Mouse (Mus musculus) lung, postnatal 36 days (tissue): ENCODE results near the gene Atp8a2.

Source experiments
- DNase-seq: peaks from one replicate; pipeline ENCODE4 v3.0.0; 2022; ENCODE audit warnings: mixed read lengths

Gene Atp8a2

DNA sequence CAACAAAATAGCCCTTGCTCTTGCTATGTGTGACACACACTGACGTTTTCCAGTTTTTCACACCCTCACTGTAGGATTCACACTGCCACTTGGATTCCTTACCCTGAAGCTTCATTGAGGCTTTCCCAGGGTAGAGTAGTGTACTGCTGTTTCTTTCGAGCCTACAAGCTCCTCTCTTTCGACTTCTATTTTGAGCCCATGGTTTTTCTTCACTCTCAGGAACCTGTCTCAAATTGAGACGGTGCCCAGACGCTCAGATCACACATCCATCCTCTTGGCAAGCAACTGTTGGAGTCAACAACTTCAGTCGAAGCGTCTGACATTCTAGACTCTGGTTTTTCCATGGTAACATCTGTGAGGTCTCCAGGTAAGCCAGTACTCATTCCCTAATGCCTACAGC lies at the start of gene Atp8a2:
TSS of gene Atp8a2 (minus strand) at position 296 of the 400 bp plus-strand sequence.
- DNase-seq: no peak

- DNase-seq: peak; percentile 9
These were observed 41.6 kb upstream of the Atp8a2 start for GRCm38 (mm10) chr14:60238551-60238950.

- no peak for DNase-seq
These were observed 22.9 kb upstream of the Atp8a2 start for GRCm38 (mm10) chr14:60219886-60220285.

DNA sequence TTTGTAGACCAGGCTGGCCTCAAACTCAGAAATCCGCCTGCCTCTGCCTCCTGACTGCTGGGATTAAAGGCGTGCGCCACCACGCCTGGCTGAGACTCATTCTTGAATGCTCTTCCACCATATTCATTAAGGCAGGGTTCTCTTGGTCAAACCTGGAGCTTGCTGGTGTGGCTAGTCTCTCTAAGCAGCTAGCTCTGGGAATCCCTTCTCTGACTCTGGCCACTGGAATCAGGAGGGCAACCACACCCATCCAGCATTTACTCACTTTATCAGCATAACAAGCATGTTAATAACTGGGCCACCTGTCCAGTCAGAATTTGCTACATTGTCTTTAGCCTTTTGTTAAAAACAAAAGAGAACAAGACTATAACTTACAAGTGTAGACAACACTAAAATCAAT lies 20.6 kb upstream of the Atp8a2 start:
- DNase-seq: no peak

DNA sequence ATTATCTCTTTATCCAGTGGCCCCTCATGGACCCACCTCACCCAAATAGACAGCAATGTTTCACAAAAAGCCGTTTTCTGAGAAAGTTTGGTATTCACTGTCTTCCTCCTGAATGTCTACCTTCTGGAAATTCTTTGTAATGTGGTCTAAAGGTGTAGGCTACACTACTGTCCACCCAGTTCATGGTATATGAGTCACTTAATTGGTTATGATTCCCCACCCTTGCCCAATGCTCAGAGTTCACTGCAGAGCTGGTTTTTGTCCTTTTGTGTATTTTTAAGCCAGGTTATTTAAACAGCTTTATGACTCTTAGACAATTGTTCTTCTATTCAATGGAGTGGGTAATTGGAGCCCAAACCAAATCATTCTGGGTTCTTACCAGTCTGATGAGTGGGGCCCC lies 19.1 kb upstream of the Atp8a2 start:
- DNase-seq: no peak

- DNase-seq: no peak
These were observed 18.0 kb upstream of the Atp8a2 start for GRCm38 (mm10) chr14:60215000-60215399.

- no peak for DNase-seq
These were observed 17.1 kb upstream of the Atp8a2 start for GRCm38 (mm10) chr14:60214040-60214439.

DNA sequence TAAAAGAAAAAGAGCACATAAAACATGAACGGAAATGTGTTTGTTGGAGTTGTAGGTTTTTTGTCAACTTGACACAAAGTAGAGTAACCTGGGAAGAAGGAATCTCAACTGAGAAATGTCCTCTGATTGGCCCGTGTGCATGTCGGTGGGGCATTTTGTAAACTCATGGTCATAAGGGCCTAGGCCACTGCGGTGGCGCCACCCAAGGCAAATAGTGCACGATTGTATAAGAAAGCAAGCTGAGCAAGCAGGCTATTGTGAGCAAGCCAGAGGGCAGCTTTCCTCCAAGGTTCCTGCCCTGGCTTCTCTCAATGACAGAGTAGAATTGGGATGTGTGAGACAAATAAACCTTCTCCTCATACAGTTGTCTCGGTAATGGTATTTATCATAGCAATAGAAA lies 12.2 kb upstream of the Atp8a2 start:
- DNase-seq: peak; percentile 6

GRCm38 (mm10) chr14:60204993-60205392 lies 8.0 kb upstream of the Atp8a2 start:
- DNase-seq: no peak

- no peak for DNase-seq
These were observed 980 bp downstream of the Atp8a2 start for GRCm38 (mm10) chr14:60195999-60196398.

DNA sequence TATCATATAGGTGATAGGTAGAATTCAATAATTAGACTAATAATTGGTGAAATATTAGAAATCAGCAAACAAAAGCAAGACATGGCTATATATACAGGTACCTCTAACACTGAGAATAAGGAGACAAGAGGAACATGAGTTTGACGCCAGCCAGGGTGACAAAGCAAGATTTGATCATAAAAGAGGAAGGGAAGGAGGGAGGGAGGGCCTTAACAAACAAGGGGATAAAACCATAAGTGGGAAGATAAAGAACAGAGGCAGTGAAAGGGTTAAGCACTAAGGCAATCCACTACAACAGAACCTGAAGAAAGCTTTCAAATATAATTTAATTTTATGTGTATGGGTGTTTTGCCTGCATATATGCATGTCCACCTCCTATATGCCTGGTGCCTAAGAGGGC lies 2.4 kb downstream of the Atp8a2 start:
- no peak for DNase-seq

DNA sequence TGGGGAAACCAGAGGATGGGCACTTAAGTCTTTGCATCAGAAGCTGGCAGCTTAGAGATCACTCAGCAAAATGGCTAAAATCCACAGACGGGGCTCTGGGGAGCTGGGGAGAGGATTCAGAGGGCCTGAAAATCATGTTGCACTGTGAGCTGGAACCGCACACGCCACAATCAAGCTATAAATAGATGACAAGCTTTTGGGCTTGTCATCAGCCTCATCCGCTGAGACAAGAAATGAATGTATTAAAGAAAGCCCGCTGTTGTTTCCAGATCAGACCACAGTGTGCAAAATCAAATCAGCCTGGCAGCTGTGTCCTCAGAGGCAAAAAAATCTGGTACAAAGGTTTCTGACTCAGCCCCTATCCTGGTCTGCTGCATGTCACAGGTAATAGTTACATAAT lies 7.2 kb downstream of the Atp8a2 start:
- no peak for DNase-seq

DNA sequence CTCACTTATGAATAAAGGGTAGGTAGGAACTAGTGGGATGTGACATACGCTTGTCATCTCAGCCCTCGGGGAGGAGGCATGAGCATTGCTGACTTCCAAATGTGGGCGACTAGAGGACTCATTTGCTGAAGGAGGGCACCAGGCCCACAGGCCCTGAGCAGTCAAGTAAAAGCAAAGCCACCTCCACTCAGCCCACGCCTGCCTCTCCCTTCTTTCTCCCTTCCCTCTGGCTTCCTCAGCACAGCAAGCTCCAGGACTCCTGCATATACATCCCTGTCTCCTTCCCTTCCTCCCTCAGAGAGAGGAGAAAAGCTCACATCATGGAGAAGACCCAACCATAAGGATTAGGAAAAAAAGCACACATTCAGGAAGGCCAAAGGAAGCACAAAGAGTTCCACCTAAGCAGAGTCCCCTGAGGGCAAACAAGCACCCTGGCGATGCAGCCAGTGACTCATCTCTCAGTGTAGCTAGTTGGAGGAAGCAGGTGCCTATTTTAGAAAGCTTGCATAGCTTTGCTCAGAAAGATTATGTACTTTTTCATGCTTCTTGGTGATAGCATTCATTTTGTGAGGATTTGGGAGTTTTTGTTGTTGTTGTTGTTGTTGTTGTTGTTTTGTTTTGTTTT lies 8.7 kb downstream of the Atp8a2 start:
- DNase-seq: no peak

- DNase-seq: no peak
These were observed 15.7 kb downstream of the Atp8a2 start for GRCm38 (mm10) chr14:60181306-60181705.

DNA sequence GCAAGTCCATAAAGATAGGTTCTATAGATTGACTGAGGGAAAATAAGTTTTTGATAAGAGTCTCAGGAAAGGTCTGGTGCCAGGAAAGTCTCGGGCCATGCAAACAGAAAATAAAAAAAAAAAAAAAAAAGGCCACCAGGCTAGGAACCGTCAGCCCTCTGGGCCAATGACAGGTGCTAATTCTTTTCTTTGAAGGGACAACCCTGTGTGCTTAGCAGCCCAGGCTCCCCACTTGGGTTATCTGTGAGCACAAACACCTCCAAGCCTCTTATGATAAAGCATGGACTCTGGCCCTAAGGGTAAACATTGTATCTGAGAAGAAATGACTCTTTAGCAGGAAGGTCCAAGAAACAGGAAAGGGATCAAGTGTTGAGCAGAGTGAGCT lies 18.4 kb downstream of the Atp8a2 start:
- no peak for DNase-seq

- DNase-seq: no peak
These were observed 19.1 kb downstream of the Atp8a2 start for GRCm38 (mm10) chr14:60177614-60178570.

DNA sequence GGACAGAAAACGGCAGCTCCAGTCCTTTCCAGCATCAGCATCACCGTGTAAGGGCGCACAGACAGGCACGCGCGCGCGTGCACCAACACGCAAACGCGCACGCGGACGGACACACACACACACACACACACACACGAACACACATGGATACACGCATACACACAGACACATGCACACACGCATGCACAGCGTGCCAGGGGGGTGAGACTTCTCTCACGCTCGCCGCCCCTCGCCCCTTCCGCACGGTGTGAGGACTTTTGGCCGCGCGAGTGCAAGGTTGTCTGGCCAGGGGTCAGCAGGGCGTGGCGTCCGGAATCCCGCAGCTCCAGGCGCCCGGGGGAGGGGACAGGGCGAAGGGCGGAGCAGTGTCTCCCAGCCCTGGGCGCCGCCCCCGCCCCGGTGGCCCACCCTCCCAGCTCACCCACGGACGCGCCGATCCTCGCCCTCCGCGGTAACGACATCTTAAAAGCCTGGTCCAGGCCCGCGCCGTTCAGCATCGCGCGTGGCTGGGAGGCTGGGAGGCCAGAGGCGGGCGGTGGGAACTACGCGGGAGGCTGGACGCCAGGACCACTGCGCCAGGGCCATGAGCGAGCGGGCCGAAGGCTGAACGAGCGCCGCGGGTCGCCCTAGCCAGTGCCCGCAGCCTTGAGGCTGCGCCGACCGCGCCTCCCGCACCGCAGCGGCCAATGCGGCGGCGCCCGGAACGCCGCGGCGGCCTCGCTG lies 19.9 kb downstream of the Atp8a2 start:
- peak; percentile 11 for DNase-seq

- no peak for DNase-seq
These were observed 20.5 kb downstream of the Atp8a2 start for GRCm38 (mm10) chr14:60176469-60176890.

- no peak for DNase-seq
These were observed 24.5 kb downstream of the Atp8a2 start for GRCm38 (mm10) chr14:60172286-60173055.

DNA sequence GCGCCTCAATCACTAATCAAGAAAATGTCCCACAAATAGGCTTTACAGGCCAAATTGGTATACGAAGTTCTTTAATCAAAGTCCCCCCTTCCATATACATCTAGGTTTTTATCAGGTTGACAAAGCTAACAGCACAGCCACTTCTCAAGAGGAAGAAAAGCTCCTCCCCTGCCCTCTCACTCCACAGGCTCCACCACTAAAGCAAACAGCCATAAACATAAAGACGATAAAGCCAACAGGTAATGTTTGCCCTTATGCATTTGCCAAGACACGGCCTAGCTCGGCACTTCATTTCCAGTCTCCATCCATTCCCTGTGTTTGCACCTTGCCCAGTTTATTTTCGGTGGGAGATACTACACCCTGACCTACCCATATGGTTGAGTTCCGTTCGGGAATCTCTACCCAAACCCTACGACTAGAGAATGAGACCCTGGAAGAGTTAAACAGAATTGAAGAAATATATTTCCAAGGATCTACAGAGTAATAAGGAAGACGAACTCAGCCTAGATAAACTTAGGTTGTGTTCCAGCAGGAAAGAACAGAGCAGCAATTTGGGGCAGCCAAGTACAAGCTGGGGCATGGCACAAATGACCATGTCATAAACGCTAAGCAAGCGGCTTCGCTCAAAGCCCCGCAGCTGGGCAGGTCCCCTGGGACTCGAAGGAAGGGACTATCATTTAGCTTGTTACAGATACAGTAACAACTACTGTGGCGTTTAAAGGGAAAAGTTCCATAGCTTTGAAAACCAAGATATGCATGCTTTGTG lies 26.0 kb downstream of the Atp8a2 start:
- no peak for DNase-seq

DNA sequence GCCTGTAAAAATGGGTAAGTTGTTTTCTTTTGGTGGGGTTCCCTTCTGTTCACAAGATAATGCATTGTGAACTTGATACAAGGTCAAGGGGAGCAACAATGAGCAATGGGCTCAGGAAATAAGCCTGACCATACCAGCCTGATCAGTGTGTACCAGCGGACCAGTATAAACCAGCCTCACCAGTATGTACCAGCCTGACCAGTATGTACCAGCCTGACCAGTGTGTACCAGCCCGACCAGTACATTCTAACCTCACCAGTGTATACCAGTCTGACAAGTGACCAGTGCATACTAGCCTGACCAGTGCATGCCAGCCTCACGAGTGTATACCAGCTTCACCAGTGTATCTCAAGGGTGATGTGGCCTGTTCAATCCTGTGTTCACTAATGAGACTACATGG lies 33.6 kb downstream of the Atp8a2 start:
- DNase-seq: no peak

- no peak for DNase-seq
These were observed 44.6 kb downstream of the Atp8a2 start for GRCm38 (mm10) chr14:60152373-60152772.
